8 mouse cellular contexts compared by ENCODE assay signal in genomic region chr6:49821961-49822870, GRCm38 (mm10). TPM values are rescaled to one million over a fixed set of nuclear protein-coding genes. Genes with fewer than 3 reads are reported as not detected.
DNase-seq lines count a peak whose midpoint lies in the region; ATAC-seq and TF ChIP-seq lines count a peak whose summit lies in the region.

Gene Npy, plus strand, starts transcription at chr6:49822710.

- DNase-seq in right cerebral cortex, adult 18-20 months = peak; percentile 19
- DNase-seq in right cerebral cortex, postnatal 36 days (ENCODE audit: low spot score in 2 of 2) = no peak
- peak; percentile 23 to 30 for DNase-seq in cerebellum, postnatal 25 days
- DNase-seq in liver, adult 2 months (ENCODE audit: extremely low read depth, low read depth, low spot score) = no peak

- ATAC-seq in heart, embryonic 13.5 days (ENCODE audit: extremely low read depth, insufficient number of reproducible peaks, low FRiP score, low TSS enrichment) = no peak
- peak; percentile 82 for ATAC-seq in kidney, embryonic 15.5 days (replicated peaks; ENCODE audit: low FRiP score)
- peak; percentile 63 for ATAC-seq in neural tube, embryonic 12.5 days (ENCODE audit: low FRiP score, low read depth)
- ATAC-seq in erythroblast, adult 5-6 weeks (replicated peaks; ENCODE audit: low FRiP score, poor library complexity, severe bottlenecking) = no peak

- TF ChIP-seq CTCF in liver, adult 2 months (IDR thresholded peaks at IDR 0.05; ENCODE audit: low read depth, low read length) = no peak

- peak within 1 kb of the TSS; percentile 61 for H3K4me3 ChIP-seq in heart, embryonic 13.5 days
- H3K4me3 ChIP-seq in kidney, embryonic 15.5 days (replicated peaks) = peak within 1 kb of the TSS; percentile 55
- H3K4me3 ChIP-seq in liver, adult 2 months (ENCODE audit: insufficient read depth, low read depth, low read length) = peak within 1 kb of the TSS; percentile 18; the same call in 1 of the 2 replicates
- H3K4me3 ChIP-seq in neural tube, embryonic 12.5 days = peak within 1 kb of the TSS; percentile 44

- H3K4me1 ChIP-seq in heart, embryonic 13.5 days = peaks cover 14% of the 10 kb centered on the region
- H3K4me1 ChIP-seq in kidney, embryonic 15.5 days = peaks cover 21% of the 10 kb centered on the region
- no peaks in the 10 kb centered on the region for H3K4me1 ChIP-seq in liver, adult 2 months (ENCODE audit: control insufficient read depth, insufficient read depth, low read length)
- H3K4me1 ChIP-seq in neural tube, embryonic 12.5 days = peaks cover 12% of the 10 kb centered on the region

- WGBS in heart, embryonic 13.5 days = under 1% methylated on average over 65 of the region's 66 CpGs
- under 1% methylated on average over 62 of the region's 66 CpGs for WGBS in kidney, embryonic 15.5 days
- 3% methylated on average over 65 of the region's 66 CpGs for WGBS in liver, adult 2 months
- WGBS in neural tube, embryonic 12.5 days = under 1% methylated on average over 66 of the region's 66 CpGs

- no peaks in the 10 kb centered on the region for H3K36me3 ChIP-seq in heart, embryonic 13.5 days
- no peaks in the 10 kb centered on the region for H3K36me3 ChIP-seq in kidney, embryonic 15.5 days
- no peaks in the 10 kb centered on the region for H3K36me3 ChIP-seq in liver, adult 2 months (ENCODE audit: control insufficient read depth, insufficient read depth, low read length)
- no peaks in the 10 kb centered on the region for H3K36me3 ChIP-seq in neural tube, embryonic 12.5 days

- peak within 1 kb of the TSS; percentile 73 for H3K9ac ChIP-seq in heart, embryonic 13.5 days
- H3K9ac ChIP-seq in kidney, embryonic 15.5 days = peak within 1 kb of the TSS; percentile 41
- H3K9ac ChIP-seq in liver, adult 2 months (ENCODE audit: low read depth, low read length) = no peak within 1 kb of the TSS
- H3K9ac ChIP-seq in neural tube, embryonic 12.5 days = peak within 1 kb of the TSS; percentile 58

- no peaks in the 10 kb centered on the region for H3K79me2 ChIP-seq in liver, adult 2 months (ENCODE audit: control insufficient read depth, insufficient read depth, low read length)

- peaks cover 86% of the 10 kb centered on the region for H3K27me3 ChIP-seq in heart, embryonic 13.5 days (replicated peaks)
- peaks cover 75% of the 10 kb centered on the region for H3K27me3 ChIP-seq in kidney, embryonic 15.5 days
- H3K27me3 ChIP-seq in liver, adult 2 months (ENCODE audit: control insufficient read depth, insufficient read depth, low read length) = peaks cover 20% of the 10 kb centered on the region
- peaks cover 39% of the 10 kb centered on the region for H3K27me3 ChIP-seq in neural tube, embryonic 12.5 days (replicated peaks)

- peak within 1 kb of the TSS; percentile 95 for H3K4me2 ChIP-seq in heart, embryonic 13.5 days
- H3K4me2 ChIP-seq in kidney, embryonic 15.5 days = peak within 1 kb of the TSS; percentile 97
- H3K4me2 ChIP-seq in neural tube, embryonic 12.5 days (replicated peaks) = peak within 1 kb of the TSS; percentile 91

- H3K9me3 ChIP-seq in heart, embryonic 13.5 days = no peaks in the 10 kb centered on the region
- H3K9me3 ChIP-seq in kidney, embryonic 15.5 days (replicated peaks) = no peaks in the 10 kb centered on the region
- no peaks in the 10 kb centered on the region for H3K9me3 ChIP-seq in neural tube, embryonic 12.5 days

- no peak for TF ChIP-seq POLR2A in liver, adult 2 months (IDR thresholded peaks at IDR 0.05; ENCODE audit: extremely low read depth, insufficient read depth, low read length)

- no peak within 1 kb of the TSS for H3K27ac ChIP-seq in heart, embryonic 13.5 days (replicated peaks)
- no peak within 1 kb of the TSS for H3K27ac ChIP-seq in kidney, embryonic 15.5 days
- H3K27ac ChIP-seq in liver, adult 2 months (replicated peaks; ENCODE audit: insufficient read depth, low read depth, low read length) = no peak within 1 kb of the TSS
- H3K27ac ChIP-seq in neural tube, embryonic 12.5 days = no peak within 1 kb of the TSS

RNA-seq across cellular contexts. Expression of gene Npy, which starts in this region (rescaled TPM):
- polyA plus RNA-seq in heart, embryonic 13.5 days (2015; fragmentation: Nextera tagmentation; extraction: Ambion mirVana) = 2.3 and 4.2 TPM in 2 replicates
- polyA plus RNA-seq in kidney, embryonic 15.5 days (2015; fragmentation: Nextera tagmentation; extraction: Ambion mirVana) = 27.9 and 75.2 TPM in 2 replicates
- 0.81 TPM in 1 of 2 replicates, not detected in the other for total RNA-seq in liver, adult 2 months (2014; rRNA removed)
- polyA plus RNA-seq in liver, adult 2 months (2012; rRNA removed) = not detected in 2 replicates
- polyA plus RNA-seq in neural tube, embryonic 12.5 days (2016; fragmentation: Nextera tagmentation; extraction: Ambion mirVana) = 211 and 229 TPM in 2 replicates
- not detected in 2 replicates for total RNA-seq in erythroblast, adult 5-6 weeks (2015; ENCODE audit: low replicate concordance)
- total RNA-seq in erythroblast, adult 5-6 weeks (2017; ENCODE audit: low replicate concordance) = not detected in 2 replicates

Comparison
In these comparisons a context has a peak if more than half of its experiments do, and no peak if none do; other contexts are left out.
1. DNase-seq: peak in right cerebral cortex, adult 18-20 months (single experiment) and cerebellum, postnatal 25 days (2 of 2); none in right cerebral cortex, postnatal 36 days (0 of 2) and liver, adult 2 months (single experiment).
2. ATAC-seq: peak in kidney, embryonic 15.5 days (single experiment) and neural tube, embryonic 12.5 days (single experiment); none in heart, embryonic 13.5 days (single experiment) and erythroblast, adult 5-6 weeks (single experiment).
3. Peak in every context shown above with its lines, with median percentiles within 50 percentile points of each other: H3K4me2 ChIP-seq and H3K4me3 ChIP-seq.